Mouse (Mus musculus) spleen, postnatal 10 days (tissue): ENCODE data around the gene Adam3.

Experiments used
- DNase-seq, 2 experiments: peaks; one replicate each; pipeline ENCODE4 v3.0.0; 2021 to 2022; ENCODE audit warnings: low spot score in 2 of 2

The Adam3 gene

GRCm38 (mm10) chr8:24725630-24726029, at the start of gene Adam3:
Gene Adam3, minus strand, starts transcription at chr8:24725852.
- no peak for DNase-seq

- no peak for DNase-seq
Observed at GRCm38 (mm10) chr8:24724886-24725626, 596 bp downstream of the Adam3 start.
